Mouse (Mus musculus) thymus, adult 2 months (tissue): ENCODE data around the gene Srsf10.

Experiments
- CTCF ChIP-seq: fragments of 200-500 bp; IDR thresholded peaks from 2 replicates; pipeline ENCODE4 v1.5.1; 2012; ENCODE audit warnings: mild to moderate bottlenecking, control low read depth, low read length, moderate library complexity, borderline replicate concordance; ENCODE audit not compliant: control insufficient read depth, poor library complexity, insufficient read depth; ENCODE audit errors: extremely low read depth
- POLR2A ChIP-seq: fragments of 200-500 bp; IDR thresholded peaks from 2 replicates; pipeline ENCODE4 v1.6.1; 2012; ENCODE audit warnings: mild to moderate bottlenecking, low read length, control low read depth, moderate library complexity; ENCODE audit not compliant: control insufficient read depth, poor library complexity, insufficient read depth; ENCODE audit errors: extremely low read depth

DNA sequence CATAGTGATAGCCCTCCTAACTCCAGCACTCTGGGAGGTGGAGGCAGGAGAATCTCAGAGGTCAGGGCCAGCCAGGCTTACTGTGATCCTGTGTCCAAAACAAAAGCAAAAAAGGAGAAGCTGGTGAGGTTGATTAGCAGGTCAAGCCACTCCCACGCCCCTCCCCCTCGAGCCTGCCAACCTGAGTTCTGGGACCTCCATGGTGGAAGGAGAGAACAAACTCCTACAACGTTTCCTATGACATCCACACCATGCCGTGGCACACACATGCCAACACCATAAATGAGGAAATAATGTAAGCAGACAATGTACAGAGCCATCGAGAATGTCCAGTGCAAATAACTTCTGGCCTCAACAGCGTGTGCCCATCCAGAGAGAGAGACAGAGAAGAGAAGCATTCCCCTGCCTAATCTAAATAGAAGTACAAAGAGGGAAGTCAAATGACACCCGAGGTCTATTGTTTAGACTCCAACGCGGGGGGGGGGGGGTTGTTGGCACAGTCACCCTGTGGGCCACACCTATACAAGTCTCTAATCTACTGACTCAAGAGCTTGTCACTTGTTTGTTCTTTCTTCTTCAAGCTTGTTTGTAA lies 20.5 kb downstream of the Srsf10 start:
- TF ChIP-seq CTCF = no peak
- no peak for TF ChIP-seq POLR2A
